Mouse (Mus musculus) neural tube, embryonic 15.5 days (tissue): ENCODE measurements around the gene B230104I21Rik. TPM values are rescaled to one million over a fixed set of nuclear protein-coding genes. Genes with fewer than 3 reads are reported as not detected.
A peak's percentile ranks its signal among the peaks of the same experiment; 100 is the strongest.

Experiments
- ATAC-seq: fragments of 200-750 bp; cut with Nextera tagmentation; 2 replicates; pipeline ENCODE4 v1.8.0; 2017; ENCODE audit warnings: mild to moderate bottlenecking, moderate TSS enrichment, moderate library complexity; ENCODE audit not compliant: low FRiP score
- H3K27ac ChIP-seq: fragments of 300-500 bp; sonication (generic); replicated peaks from 2 replicates; pipeline ENCODE4 v1.5.1; 2015; ENCODE audit warnings: mild to moderate bottlenecking, inconsistent platforms
- H3K27me3 ChIP-seq: fragments of 300-500 bp; sonication (generic); replicated peaks from 2 replicates; pipeline ENCODE4 v1.6.1; 2015; ENCODE audit warnings: inconsistent platforms
- H3K36me3 ChIP-seq: fragments of 300-500 bp; sonication (generic); 2 replicates; pipeline ENCODE4 v1.6.1; 2015; ENCODE audit warnings: inconsistent platforms
- H3K4me1 ChIP-seq: fragments of 300-500 bp; sonication (generic); 2 replicates; pipeline ENCODE4 v1.6.1; 2015; ENCODE audit warnings: inconsistent platforms
- H3K4me2 ChIP-seq: fragments of 300-500 bp; sonication (generic); 2 replicates; pipeline ENCODE4 v1.6.1; 2015; ENCODE audit warnings: inconsistent platforms, mild to moderate bottlenecking, moderate library complexity
- H3K4me3 ChIP-seq: fragments of 300-500 bp; sonication (generic); replicated peaks from 2 replicates; pipeline ENCODE4 v1.5.1; 2015; ENCODE audit warnings: mild to moderate bottlenecking, inconsistent platforms
- H3K9ac ChIP-seq: fragments of 300-500 bp; sonication (generic); replicated peaks from 2 replicates; pipeline ENCODE4 v1.6.1; 2015; ENCODE audit warnings: mild to moderate bottlenecking, inconsistent platforms
- H3K9me3 ChIP-seq: fragments of 300-500 bp; sonication (generic); replicated peaks from 2 replicates; pipeline ENCODE4 v1.6.1; 2016; ENCODE audit warnings: inconsistent platforms
- WGBS: fragments of 180-500 bp; shearing (Covaris S2); methylation state at CpG from one replicate; pipeline ENCODE4 v1.1.7; 2015; ENCODE audit warnings: mixed read lengths; 5-methylcytosine and 5-hydroxymethylcytosine counted together
- polyA plus RNA-seq: library from polyadenylated mRNA; unstranded; fragments of >200 nt; fragmentation: Nextera tagmentation; extraction: Ambion mirVana; gene quantifications from 2 replicates; pipeline ENCODE4 v1.2.1, GENCODE M21; 2015

B230104I21Rik gene
- polyA plus RNA-seq, 1 experiment from 2014 or later = not detected

DNA sequence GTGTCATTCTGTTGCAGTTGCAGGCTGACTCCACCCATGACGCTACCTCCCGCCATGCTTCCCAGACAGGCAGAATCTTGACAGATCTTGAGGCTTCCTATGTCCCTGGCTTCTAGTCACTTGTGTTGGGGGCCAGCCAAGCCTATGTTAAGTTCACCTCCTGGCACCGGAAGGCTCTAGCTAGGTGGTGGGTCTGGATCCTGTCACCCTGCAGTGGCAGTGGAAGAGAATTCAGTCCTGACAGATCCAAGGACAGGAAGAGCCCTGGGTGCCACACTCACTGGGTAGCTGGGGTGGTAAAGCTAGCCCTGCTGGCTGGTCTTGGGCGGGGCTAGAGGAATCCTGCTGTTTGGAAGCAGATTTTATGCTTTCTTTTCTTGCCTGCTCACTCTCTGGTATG is 10.5 kb upstream of the B230104I21Rik start:
- H3K27ac ChIP-seq = no peak overlapping the region
- 65% methylated on average over 4 of the region's 4 CpGs for WGBS
- peaks cover 19% of the 10 kb centered on the region for H3K4me1 ChIP-seq
- H3K9ac ChIP-seq = no peak overlapping the region
- H3K9me3 ChIP-seq = no peaks in the 10 kb centered on the region
- no peaks in the 10 kb centered on the region for H3K36me3 ChIP-seq
- no peak overlapping the region for H3K4me3 ChIP-seq
- ATAC-seq = no peak
- H3K4me2 ChIP-seq = no peak overlapping the region
- peaks cover 23% of the 10 kb centered on the region for H3K27me3 ChIP-seq

- peaks cover 42% of the 10 kb centered on the region for H3K4me1 ChIP-seq
- ATAC-seq = peak; percentile 9; the same call in 1 of the 2 replicates
- peaks cover 30% of the 10 kb centered on the region for H3K27me3 ChIP-seq
- peak overlapping the region; percentile 26 for H3K4me2 ChIP-seq
- 6% methylated on average over 15 of the region's 20 CpGs for WGBS
- no peaks in the 10 kb centered on the region for H3K36me3 ChIP-seq
- no peak overlapping the region for H3K9ac ChIP-seq
- no peak overlapping the region for H3K4me3 ChIP-seq
- H3K27ac ChIP-seq = no peak overlapping the region
- no peaks in the 10 kb centered on the region for H3K9me3 ChIP-seq
These were observed 7.5 kb upstream of the B230104I21Rik start for GRCm38 (mm10) chr4:154328431-154328830.

GRCm38 (mm10) chr4:154328836-154329235 is 7.1 kb upstream of the B230104I21Rik start:
- Histone ChIP-seq H3K27me3 (peaks cover 34% of the 10 kb centered on the region), H3K4me2 (peak overlapping the region; percentile 26), H3K9me3 (no peaks in the 10 kb centered on the region), H3K4me1 (peaks cover 46% of the 10 kb centered on the region), H3K9ac (no peak overlapping the region), H3K4me3 (no peak overlapping the region), H3K27ac (no peak overlapping the region), H3K36me3 (no peaks in the 10 kb centered on the region)
- peak; percentile 49; the same call in 1 of the 2 replicates for ATAC-seq
- 8% methylated on average over 6 of the region's 6 CpGs for WGBS

DNA sequence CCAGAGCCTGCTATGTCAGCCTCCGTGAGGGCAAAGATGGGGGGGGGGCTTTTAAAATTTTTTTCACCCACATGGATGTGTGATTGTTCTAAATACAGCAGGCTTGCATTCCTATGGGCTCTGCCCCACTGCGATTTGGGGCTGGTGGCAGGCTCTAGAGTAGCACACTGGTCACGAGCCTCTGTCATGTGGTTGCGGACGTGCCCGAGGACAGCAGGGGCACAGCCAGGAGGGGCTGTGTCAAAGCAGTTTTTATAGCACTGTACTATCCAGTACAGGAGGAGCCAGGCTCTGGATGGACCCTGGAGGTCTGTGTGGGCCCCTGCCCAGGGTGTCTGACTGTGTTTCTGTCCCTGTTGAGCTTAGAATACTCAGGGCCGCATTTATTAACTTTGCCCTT is 5.9 kb upstream of the B230104I21Rik start:
- WGBS = 77% methylated on average over 7 of the region's 7 CpGs
- H3K4me1 ChIP-seq = peaks cover 54% of the 10 kb centered on the region
- H3K4me3 ChIP-seq = no peak overlapping the region
- no peak for ATAC-seq
- H3K4me2 ChIP-seq = no peak overlapping the region
- H3K9ac ChIP-seq = no peak overlapping the region
- peaks cover 39% of the 10 kb centered on the region for H3K27me3 ChIP-seq
- no peaks in the 10 kb centered on the region for H3K36me3 ChIP-seq
- H3K9me3 ChIP-seq = no peaks in the 10 kb centered on the region
- no peak overlapping the region for H3K27ac ChIP-seq

DNA sequence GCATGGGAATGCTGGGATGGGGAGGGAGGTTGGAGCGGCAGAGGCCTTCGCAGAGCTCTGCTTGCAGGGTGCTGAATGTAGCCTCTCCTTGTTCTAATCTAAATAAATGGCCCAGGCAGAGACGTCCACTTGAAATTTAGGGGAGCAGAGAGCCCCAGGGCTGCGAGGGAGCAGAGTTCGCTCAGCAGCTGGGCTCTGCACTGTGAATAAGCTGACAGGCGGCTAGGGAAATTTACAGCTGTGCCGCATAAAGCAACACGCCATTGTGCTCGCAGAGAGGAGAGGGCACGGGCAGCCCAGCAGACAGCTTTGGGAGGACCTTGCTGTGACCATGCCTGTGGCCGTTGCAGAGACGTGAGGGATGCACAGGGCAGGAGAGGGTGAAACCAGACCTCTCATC is 4.7 kb upstream of the B230104I21Rik start:
- WGBS = 7% methylated on average over 12 of the region's 12 CpGs
- Histone ChIP-seq H3K9me3 (no peaks in the 10 kb centered on the region), H3K4me3 (no peak overlapping the region), H3K4me1 (peaks cover 66% of the 10 kb centered on the region), H3K27ac (no peak overlapping the region), H3K9ac (no peak overlapping the region), H3K27me3 (peaks cover 37% of the 10 kb centered on the region), H3K36me3 (no peaks in the 10 kb centered on the region), H3K4me2 (0 out of 2 replicates have a peak overlapping the region, but pooled peaks have one; percentile 9)
- no peak for ATAC-seq

- ATAC-seq = no peak
- H3K27me3 ChIP-seq = peaks cover 41% of the 10 kb centered on the region
- H3K4me2 ChIP-seq = no peak overlapping the region
- no peak overlapping the region for H3K4me3 ChIP-seq
- no peaks in the 10 kb centered on the region for H3K9me3 ChIP-seq
- H3K36me3 ChIP-seq = no peaks in the 10 kb centered on the region
- H3K4me1 ChIP-seq = peaks cover 76% of the 10 kb centered on the region
- peak overlapping the region; percentile 39; the same call in 1 of the 2 replicates for H3K27ac ChIP-seq
- 24% methylated on average over 8 of the region's 8 CpGs for WGBS
- H3K9ac ChIP-seq = no peak overlapping the region
These were observed 2.6 kb upstream of the B230104I21Rik start for GRCm38 (mm10) chr4:154333300-154333699.

GRCm38 (mm10) chr4:154334699-154335402 is 1.1 kb upstream of the B230104I21Rik start:
- peak; percentile 29; the same call in 1 of the 2 replicates for ATAC-seq
- H3K4me1 ChIP-seq = peaks cover 62% of the 10 kb centered on the region
- 62% methylated on average over 43 of the region's 48 CpGs for WGBS
- no peaks in the 10 kb centered on the region for H3K36me3 ChIP-seq
- 0 out of 2 replicates have a peak overlapping the region, but pooled peaks have one; percentile 9 for H3K27ac ChIP-seq
- H3K27me3 ChIP-seq = peaks cover 44% of the 10 kb centered on the region
- peak overlapping the region; percentile 20 for H3K4me3 ChIP-seq
- H3K4me2 ChIP-seq = peak overlapping the region; percentile 52
- H3K9me3 ChIP-seq = no peaks in the 10 kb centered on the region
- H3K9ac ChIP-seq = no peak overlapping the region

DNA sequence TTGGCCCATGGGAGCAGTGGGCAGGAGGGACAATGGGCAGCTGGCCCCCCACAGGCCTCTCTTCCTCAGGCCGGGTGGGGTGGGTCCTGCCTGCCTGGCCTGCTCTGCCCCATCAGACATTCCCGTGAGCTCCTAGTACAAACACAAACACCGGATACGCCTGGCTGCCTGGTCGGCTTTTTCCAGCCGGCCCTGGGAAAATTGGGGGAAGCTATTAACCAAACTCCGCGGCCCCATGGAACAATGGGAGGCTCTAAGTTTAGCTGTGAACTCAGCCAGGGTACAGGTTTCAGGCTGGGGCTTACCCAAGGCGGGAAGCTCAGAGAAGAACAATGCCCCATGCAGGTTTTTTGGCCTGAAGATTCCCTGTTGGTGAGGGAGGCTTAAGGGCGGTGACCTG is 723 bp downstream of the B230104I21Rik start:
- H3K9ac ChIP-seq = no peak overlapping the region
- no peak for ATAC-seq
- H3K27me3 ChIP-seq = peaks cover 48% of the 10 kb centered on the region
- no peak overlapping the region for H3K4me2 ChIP-seq
- H3K4me1 ChIP-seq = peaks cover 45% of the 10 kb centered on the region
- WGBS = 21% methylated on average over 10 of the region's 10 CpGs
- H3K4me3 ChIP-seq = no peak overlapping the region
- H3K36me3 ChIP-seq = no peaks in the 10 kb centered on the region
- no peaks in the 10 kb centered on the region for H3K9me3 ChIP-seq
- no peak overlapping the region for H3K27ac ChIP-seq

DNA sequence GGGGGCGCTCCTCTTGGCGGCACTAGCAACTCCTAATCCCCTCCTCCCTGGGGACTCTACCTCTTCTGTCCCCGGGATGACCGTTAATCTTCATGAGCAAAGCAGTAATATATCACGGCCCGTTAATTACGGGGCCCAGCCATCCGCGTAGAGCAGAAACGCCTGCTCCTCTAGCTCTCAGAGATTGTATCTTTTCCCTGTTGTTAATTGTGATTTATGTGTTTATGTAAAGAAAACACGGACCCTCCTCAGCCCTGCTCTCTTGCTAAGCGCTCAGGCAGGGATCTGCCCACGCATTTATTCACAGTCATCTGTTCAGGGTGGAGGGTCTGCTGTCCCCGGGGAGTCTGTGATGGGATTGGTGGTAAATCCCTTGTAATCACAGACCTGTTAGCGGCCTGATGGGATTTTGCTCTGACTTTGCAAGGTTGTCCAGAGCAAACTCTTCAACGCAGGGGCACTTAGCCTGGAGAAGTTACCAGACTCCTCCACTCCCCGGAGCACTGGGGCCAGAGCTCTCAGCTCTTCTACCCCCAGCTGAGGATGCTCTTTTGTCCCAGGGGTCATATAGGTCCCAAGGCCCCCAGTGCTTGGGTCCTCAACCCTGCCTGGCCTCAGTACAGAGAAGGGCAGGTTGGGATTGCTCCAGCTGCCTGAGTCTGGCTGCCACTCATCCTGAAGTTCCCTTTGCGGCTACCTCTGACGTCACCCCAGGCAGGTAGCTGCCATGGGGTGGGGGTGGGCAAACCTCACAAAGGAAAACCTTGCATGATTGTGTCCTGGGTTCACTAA is 11.0 kb downstream of the B230104I21Rik start:
- WGBS = 20% methylated on average over 19 of the region's 19 CpGs
- Histone ChIP-seq H3K27ac (no peak overlapping the region), H3K9ac (no peak overlapping the region)

DNA sequence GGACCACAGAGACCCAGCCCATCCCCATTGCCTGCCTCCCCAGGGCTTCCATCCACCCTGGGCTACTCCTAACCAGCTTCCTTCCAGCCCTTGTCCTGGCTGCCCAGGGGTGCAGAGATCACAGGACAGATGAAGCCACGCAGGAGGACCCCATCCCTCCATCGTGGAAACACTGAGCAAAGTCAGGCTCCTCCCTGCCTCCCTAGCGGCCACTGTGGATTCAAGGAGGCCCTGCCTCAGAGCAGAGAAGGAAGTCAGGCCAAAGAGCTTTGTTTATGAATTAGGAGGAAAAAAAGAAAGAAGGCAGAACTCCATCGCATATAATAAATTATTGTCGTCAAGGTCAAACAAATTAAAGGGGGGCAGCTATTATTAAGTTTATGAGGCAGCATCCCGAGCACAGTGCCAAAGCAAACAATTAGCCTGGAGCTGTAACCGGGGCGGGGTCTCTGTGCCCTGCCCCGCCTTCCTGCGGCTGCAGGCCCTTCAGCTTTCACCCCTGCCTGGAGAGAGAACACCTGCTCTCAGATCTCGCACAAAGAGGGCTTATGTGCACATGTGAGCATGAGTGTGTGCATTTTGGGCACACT is 12.4 kb downstream of the B230104I21Rik start:
- Histone ChIP-seq H3K27ac (no peak overlapping the region), H3K9me3 (no peaks in the 10 kb centered on the region), H3K27me3 (peaks cover 31% of the 10 kb centered on the region; the same call in 1 of the 2 replicates), H3K4me3 (no peak overlapping the region), H3K4me1 (peaks cover 31% of the 10 kb centered on the region), H3K4me2 (no peak overlapping the region), H3K9ac (no peak overlapping the region), H3K36me3 (no peaks in the 10 kb centered on the region)
- WGBS = 16% methylated on average over 11 of the region's 11 CpGs
- ATAC-seq = no peak

More for the DNA sequence above, 11.0 kb downstream of the B230104I21Rik start:
- Histone ChIP-seq H3K4me3 (no peak overlapping the region), H3K27me3 (peaks cover 31% of the 10 kb centered on the region; the same call in 1 of the 2 replicates), H3K9me3 (no peaks in the 10 kb centered on the region), H3K4me1 (peaks cover 26% of the 10 kb centered on the region), H3K4me2 (no peak overlapping the region), H3K36me3 (no peaks in the 10 kb centered on the region)
- ATAC-seq = 0 out of 2 replicates have a peak, but pooled peaks have one; percentile 8

- no peak overlapping the region for H3K27ac ChIP-seq
- peaks cover 22% of the 10 kb centered on the region for H3K4me1 ChIP-seq
- no peak overlapping the region for H3K4me2 ChIP-seq
- no peaks in the 10 kb centered on the region for H3K9me3 ChIP-seq
- H3K4me3 ChIP-seq = no peak overlapping the region
- no peak for ATAC-seq
- H3K9ac ChIP-seq = no peak overlapping the region
- H3K27me3 ChIP-seq = peaks cover 17% of the 10 kb centered on the region; the same call in 1 of the 2 replicates
- no peaks in the 10 kb centered on the region for H3K36me3 ChIP-seq
- WGBS = 49% methylated on average over 13 of the region's 13 CpGs
These were observed 16.3 kb downstream of the B230104I21Rik start for GRCm38 (mm10) chr4:154352246-154352645.
